Mouse (Mus musculus) embryonic facial prominence, embryonic 12.5 days (tissue): ENCODE data around the gene Trim6. TPM values are rescaled to one million over a fixed set of nuclear protein-coding genes. Genes with fewer than 3 reads are reported as not detected.

ENCODE experiments used
- ATAC-seq: fragments of 200-750 bp; cut with Nextera tagmentation; 2 replicates; pipeline ENCODE4 v1.8.0; 2017; ENCODE audit not compliant: insufficient number of reproducible peaks, insufficient read depth, low FRiP score, low TSS enrichment
- H3K27ac ChIP-seq: fragments of 300-500 bp; sonication (generic); 2 replicates; pipeline ENCODE4 v1.5.1; 2016; ENCODE audit warnings: mild to moderate bottlenecking
- H3K27me3 ChIP-seq: fragments of 300-500 bp; sonication (generic); 2 replicates; pipeline ENCODE4 v1.6.1; 2016; ENCODE audit warnings: mild to moderate bottlenecking, moderate library complexity
- H3K36me3 ChIP-seq: fragments of 300-500 bp; sonication (generic); 2 replicates; pipeline ENCODE4 v1.6.1; 2016; ENCODE audit warnings: mild to moderate bottlenecking
- H3K4me1 ChIP-seq: fragments of 300-500 bp; sonication (generic); 2 replicates; pipeline ENCODE4 v1.6.1; 2016
- H3K4me2 ChIP-seq: fragments of 300-500 bp; sonication (generic); replicated peaks from 2 replicates; pipeline ENCODE4 v1.6.1; 2016; ENCODE audit warnings: mild to moderate bottlenecking, moderate library complexity
- H3K4me3 ChIP-seq: fragments of 300-500 bp; sonication (generic); 2 replicates; pipeline ENCODE4 v1.5.1; 2016; ENCODE audit warnings: mild to moderate bottlenecking
- H3K9ac ChIP-seq: fragments of 300-500 bp; sonication (generic); 2 replicates; pipeline ENCODE4 v1.6.1; 2016; ENCODE audit warnings: mild to moderate bottlenecking, moderate library complexity
- H3K9me3 ChIP-seq: fragments of 300-500 bp; sonication (generic); 2 replicates; pipeline ENCODE4 v1.6.1; 2016; ENCODE audit warnings: mild to moderate bottlenecking, moderate library complexity
- WGBS: fragments of 180-500 bp; shearing (Covaris S2); methylation state at CpG from one replicate; pipeline ENCODE4 v1.1.7; 2016; 5-methylcytosine and 5-hydroxymethylcytosine counted together
- polyA plus RNA-seq: library from polyadenylated mRNA; unstranded; fragments of >200 nt; fragmentation: Nextera tagmentation; extraction: Ambion mirVana; gene quantifications from 2 replicates; pipeline ENCODE4 v1.2.1, GENCODE M21; 2016

Gene Trim6
- 1.9 and 2.2 TPM in 2 replicates for polyA plus RNA-seq

DNA sequence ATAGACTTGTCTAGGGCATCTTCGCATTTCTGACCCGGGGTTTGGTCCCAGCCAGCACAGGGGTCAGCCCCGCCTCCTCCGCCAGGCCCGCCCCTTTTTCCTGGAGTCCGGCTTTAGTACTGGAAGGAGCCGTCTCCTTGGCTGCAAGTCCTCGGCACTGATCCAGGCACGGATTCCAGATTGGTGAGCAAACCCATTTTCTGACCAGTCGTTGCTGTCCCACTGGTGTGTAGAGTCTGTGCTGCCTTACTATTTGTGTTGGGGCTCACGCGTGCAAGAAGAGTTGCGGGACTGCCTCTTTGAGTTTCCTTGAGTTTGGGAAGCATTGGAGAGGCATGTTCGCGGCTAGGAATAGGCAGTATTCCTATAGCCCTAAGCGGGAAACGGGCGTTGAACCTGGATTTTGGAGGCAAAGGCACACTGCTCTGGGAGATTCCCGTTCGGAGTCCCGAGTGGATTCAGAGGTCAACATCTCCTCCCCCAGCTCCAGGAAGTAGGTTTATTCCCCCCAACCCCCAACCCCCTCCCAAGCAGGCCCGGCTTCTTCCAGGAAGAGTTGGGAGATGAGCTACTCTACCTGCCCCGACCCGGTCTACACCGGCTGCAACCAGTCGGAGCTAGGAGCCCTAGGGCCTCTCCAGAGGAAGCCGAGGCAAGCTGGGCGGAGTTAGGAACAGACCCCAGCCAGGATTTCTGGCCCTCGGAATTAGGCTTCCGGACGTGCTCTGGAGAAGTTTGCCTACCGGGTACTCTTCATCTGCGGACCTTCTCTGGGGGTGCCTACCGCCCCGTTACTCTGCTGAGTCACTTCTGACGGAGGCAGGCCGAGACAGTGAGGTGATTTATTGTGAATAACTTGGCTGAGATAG lies at the start of gene Trim6:
Gene Trim6, plus strand, starts transcription at position 93 of the 869 bp plus-strand sequence.
- WGBS: 2% methylated on average over 37 of the region's 37 CpGs
- no peaks in the 10 kb centered on the region for H3K27me3 ChIP-seq

DNA sequence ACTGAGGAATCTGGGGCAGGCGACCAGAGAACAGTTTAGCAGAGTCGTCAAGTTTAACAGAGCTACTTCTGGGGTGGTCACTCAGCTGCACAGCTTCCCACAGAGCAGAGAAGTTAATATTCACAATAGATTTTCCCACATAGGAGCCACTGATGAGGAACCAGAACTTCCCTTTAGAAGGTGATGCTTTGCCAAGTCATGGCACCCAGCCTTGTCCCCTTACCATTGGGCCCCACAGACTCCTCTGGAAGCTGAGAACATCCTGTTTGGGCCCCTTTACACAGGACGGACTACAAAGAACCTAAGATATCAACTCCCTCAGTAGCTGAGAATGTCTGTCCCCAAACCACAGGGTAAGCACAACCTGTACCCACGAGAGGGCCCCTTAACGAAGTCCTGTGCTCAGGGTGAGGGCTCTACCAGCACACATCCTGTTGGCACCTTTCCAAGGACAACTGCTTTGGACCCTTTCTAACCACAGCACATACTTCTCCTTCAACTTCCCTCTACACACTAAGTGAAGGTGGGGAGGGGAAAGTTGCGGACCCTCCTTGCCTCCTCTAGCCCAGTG lies 48.9 kb upstream of the Trim6 start:
- H3K9me3 ChIP-seq: no peaks in the 10 kb centered on the region
- no peaks in the 10 kb centered on the region for H3K4me1 ChIP-seq
- no peak overlapping the region for H3K4me2 ChIP-seq
- H3K36me3 ChIP-seq: no peaks in the 10 kb centered on the region
- H3K9ac ChIP-seq: no peak overlapping the region
- H3K27me3 ChIP-seq: no peaks in the 10 kb centered on the region
- no peak overlapping the region for H3K4me3 ChIP-seq
- no peak overlapping the region for H3K27ac ChIP-seq
- ATAC-seq: no peak
- WGBS: 80% methylated on average over 6 of the region's 6 CpGs

More for the DNA sequence above, at the start of gene Trim6:
- no peaks in the 10 kb centered on the region for H3K36me3 ChIP-seq
- H3K9ac ChIP-seq: peak within 1 kb of the TSS; percentile 30; the same call in 1 of the 2 replicates
- peak within 1 kb of the TSS; percentile 33 for H3K4me3 ChIP-seq
- H3K4me1 ChIP-seq: no peaks in the 10 kb centered on the region
- ATAC-seq: peak; percentile 83
- H3K9me3 ChIP-seq: no peaks in the 10 kb centered on the region
- H3K27ac ChIP-seq: no peak within 1 kb of the TSS
- H3K4me2 ChIP-seq: peak within 1 kb of the TSS; percentile 48

DNA sequence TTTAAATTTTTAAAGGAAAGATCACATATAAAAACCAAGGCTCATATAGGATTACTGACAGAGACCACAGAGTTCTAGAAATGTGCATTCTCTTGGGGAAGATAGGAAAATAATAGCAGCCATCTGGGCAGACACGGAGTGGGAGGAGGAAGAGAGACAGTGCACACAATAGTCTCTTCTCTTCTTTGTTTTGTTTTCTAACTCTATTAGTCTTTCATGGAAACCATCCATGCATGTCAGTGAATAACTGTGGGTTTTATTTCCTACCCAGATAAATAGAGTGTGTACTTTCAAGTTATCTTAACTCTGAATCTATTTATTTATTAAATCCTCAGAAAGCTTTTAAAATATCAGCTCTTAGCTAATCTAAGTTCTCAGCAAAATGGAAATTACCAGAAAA lies 43.5 kb upstream of the Trim6 start:
- Histone ChIP-seq H3K4me1 (no peaks in the 10 kb centered on the region), H3K27me3 (no peaks in the 10 kb centered on the region), H3K27ac (no peak overlapping the region), H3K9ac (no peak overlapping the region), H3K4me3 (no peak overlapping the region), H3K36me3 (no peaks in the 10 kb centered on the region), H3K9me3 (no peaks in the 10 kb centered on the region), H3K4me2 (no peak overlapping the region)
- ATAC-seq: no peak
- 35% methylated on average over 1 of the region's 1 CpGs for WGBS

DNA sequence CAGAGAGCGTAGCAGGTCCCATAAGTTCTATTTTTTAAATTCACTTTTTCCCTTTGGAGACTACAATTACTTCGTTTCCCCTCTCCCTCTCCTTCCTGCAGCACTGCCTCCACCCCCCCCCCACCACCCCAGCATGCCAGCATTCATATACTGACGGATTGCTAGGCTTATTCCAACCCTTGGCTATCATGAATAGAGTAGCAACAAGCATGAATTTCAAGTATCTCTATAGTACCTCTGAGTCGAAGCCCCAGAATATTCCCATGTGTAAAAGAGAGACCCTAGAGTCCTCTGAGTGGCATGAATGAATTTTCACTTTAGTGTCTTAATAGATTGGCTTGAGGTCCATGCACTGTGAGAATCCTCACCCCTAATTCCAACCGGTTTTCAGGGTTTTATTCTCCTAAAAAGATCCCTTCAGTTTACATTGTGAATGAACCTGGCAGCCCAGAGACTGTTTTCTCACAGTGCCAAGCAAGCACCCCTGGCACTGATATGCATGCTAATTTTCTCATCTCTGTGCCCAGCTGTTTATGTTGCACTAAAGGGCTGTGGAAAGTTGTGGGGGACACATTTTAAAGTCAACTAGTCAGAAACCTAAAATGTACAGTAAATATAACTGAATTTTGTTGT lies 40.1 kb upstream of the Trim6 start:
- no peaks in the 10 kb centered on the region for H3K36me3 ChIP-seq
- H3K27me3 ChIP-seq: no peaks in the 10 kb centered on the region
- 77% methylated on average over 5 of the region's 5 CpGs for WGBS
- no peaks in the 10 kb centered on the region for H3K4me1 ChIP-seq
- no peak overlapping the region for H3K27ac ChIP-seq
- no peak overlapping the region for H3K9ac ChIP-seq
- no peak overlapping the region for H3K4me3 ChIP-seq
- ATAC-seq: no peak
- no peak overlapping the region for H3K4me2 ChIP-seq
- no peaks in the 10 kb centered on the region for H3K9me3 ChIP-seq

DNA sequence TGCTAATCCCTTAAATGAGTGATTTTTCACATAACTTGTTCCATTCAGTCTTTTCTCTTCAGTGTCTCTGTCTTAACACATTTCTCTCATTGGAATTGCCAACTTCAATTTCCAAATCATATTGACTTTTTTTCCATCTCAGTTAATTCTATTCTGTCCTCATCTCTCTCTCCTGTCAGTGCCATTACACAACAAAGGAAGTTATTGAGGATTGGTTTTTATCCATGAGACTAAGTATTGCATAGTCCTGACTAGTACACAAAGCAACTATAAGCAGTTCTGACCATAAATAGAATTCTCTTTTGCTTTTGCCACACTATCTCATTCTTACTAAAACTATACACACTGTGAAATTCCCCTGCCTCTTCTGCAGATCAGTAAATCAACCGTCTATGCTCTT lies 39.5 kb upstream of the Trim6 start:
- H3K4me3 ChIP-seq: no peak overlapping the region

DNA sequence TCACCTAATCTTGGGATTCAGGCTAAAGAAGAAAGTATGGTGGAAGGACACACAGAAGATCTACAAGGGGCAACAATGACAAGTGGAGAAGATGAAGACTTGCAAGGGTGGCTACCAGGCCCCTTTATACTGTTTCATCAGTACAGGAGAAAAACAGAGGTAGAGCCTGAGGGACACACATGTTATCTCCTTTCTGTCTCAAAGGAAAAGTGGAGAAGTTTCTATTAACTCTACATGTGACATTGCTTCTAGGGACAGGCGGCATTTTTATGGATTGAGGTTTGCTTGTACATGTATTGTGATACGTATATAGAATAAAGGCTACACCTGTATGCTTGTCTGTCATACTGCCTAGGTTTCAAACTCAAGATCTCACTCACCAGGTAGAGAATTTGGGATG lies 35.3 kb upstream of the Trim6 start, which contains the start of gene Olfr648:
Gene Olfr648, minus strand, starts transcription at position 101 of the 400 bp plus-strand sequence.
- no peak for ATAC-seq
- Histone ChIP-seq H3K9me3 (no peaks in the 10 kb centered on the region), H3K27me3 (no peaks in the 10 kb centered on the region), H3K4me2 (no peak within 1 kb of the TSS), H3K4me1 (no peaks in the 10 kb centered on the region), H3K4me3 (no peak within 1 kb of the TSS), H3K9ac (no peak within 1 kb of the TSS), H3K27ac (no peak within 1 kb of the TSS), H3K36me3 (no peaks in the 10 kb centered on the region)
- 92% methylated on average over 2 of the region's 2 CpGs for WGBS

More for the DNA sequence above, 39.5 kb upstream of the Trim6 start:
- Histone ChIP-seq H3K4me1 (no peaks in the 10 kb centered on the region), H3K4me2 (no peak overlapping the region), H3K27ac (no peak overlapping the region), H3K9me3 (no peaks in the 10 kb centered on the region), H3K36me3 (no peaks in the 10 kb centered on the region), H3K9ac (no peak overlapping the region), H3K27me3 (no peaks in the 10 kb centered on the region)
- ATAC-seq: no peak
- 89% methylated on average over 1 of the region's 1 CpGs for WGBS

DNA sequence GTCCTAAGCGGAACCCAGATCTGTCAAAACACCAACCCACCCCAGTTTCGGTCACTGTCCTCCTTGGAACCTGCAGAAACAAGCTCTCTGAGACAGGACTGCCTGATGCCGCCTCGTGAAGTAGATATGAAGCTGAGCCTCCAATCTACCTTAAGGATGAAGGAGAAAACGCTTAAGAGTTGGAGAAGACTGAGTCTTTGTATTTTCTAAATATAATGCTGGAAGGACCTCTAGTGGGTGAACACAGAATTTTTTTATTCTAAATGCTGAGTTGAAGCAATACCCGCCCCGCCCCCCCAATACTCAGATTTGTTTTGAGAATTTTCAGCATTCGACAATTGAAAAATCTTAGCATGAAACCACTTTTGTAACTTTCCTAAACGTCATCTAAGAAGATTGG lies 27.3 kb upstream of the Trim6 start:
- 58% methylated on average over 9 of the region's 9 CpGs for WGBS
- no peaks in the 10 kb centered on the region for H3K4me1 ChIP-seq
- no peaks in the 10 kb centered on the region for H3K9me3 ChIP-seq
- no peak overlapping the region for H3K4me2 ChIP-seq
- ATAC-seq: no peak
- no peaks in the 10 kb centered on the region for H3K36me3 ChIP-seq
- no peak overlapping the region for H3K9ac ChIP-seq
- no peaks in the 10 kb centered on the region for H3K27me3 ChIP-seq
- no peak overlapping the region for H3K27ac ChIP-seq
- H3K4me3 ChIP-seq: no peak overlapping the region

DNA sequence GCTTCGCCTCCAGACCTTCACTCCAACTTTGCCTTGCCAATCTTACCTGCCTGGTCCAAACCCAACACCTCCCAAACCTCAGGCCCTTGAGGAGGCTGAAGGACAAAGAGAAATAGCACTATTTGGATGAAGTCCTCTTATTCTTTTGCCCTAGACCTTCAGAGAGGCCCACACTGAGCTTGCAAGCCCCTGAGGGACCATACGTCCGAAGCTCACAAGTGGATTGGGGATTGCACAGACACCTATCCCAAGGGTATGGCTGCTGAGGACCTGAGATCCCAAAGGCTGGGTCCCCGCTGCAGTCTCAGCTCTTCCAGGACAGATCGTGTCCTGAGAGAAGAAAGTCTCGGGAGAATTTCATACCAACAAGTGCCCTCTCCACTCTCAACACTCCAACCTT lies 22.7 kb upstream of the Trim6 start, which contains the start of gene Olfr649:
Gene Olfr649, minus strand, starts transcription at position 101 of the 400 bp plus-strand sequence.
- Histone ChIP-seq H3K4me3 (no peak within 1 kb of the TSS), H3K4me1 (no peaks in the 10 kb centered on the region), H3K9me3 (no peaks in the 10 kb centered on the region), H3K27ac (no peak within 1 kb of the TSS), H3K36me3 (no peaks in the 10 kb centered on the region), H3K4me2 (no peak within 1 kb of the TSS), H3K27me3 (no peaks in the 10 kb centered on the region), H3K9ac (no peak within 1 kb of the TSS)
- 78% methylated on average over 6 of the region's 6 CpGs for WGBS
- no peak for ATAC-seq

DNA sequence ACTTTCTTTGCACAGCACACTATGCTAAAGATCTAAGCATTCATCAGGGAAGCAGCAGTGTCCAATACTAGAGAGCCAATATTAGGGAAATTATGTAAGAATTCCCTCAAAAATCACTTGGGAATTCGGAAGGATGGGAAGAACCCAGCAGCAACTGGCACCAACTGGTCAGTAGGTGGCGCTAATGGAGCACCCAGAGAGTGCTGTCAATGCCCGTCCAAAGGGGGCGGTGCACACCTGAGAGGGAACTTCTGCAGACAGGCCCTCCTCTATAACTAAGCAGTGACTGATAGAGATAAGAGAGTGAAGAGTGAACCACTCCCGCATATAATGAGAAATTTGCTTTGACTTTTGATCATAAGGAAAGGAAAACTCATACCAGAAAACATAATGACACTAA lies 18.8 kb upstream of the Trim6 start:
- no peaks in the 10 kb centered on the region for H3K27me3 ChIP-seq
- no peaks in the 10 kb centered on the region for H3K36me3 ChIP-seq
- H3K4me2 ChIP-seq: no peak overlapping the region
- no peak overlapping the region for H3K27ac ChIP-seq
- no peaks in the 10 kb centered on the region for H3K4me1 ChIP-seq
- 8% methylated on average over 5 of the region's 5 CpGs for WGBS
- no peaks in the 10 kb centered on the region for H3K9me3 ChIP-seq
- no peak for ATAC-seq
- no peak overlapping the region for H3K9ac ChIP-seq
- no peak overlapping the region for H3K4me3 ChIP-seq

DNA sequence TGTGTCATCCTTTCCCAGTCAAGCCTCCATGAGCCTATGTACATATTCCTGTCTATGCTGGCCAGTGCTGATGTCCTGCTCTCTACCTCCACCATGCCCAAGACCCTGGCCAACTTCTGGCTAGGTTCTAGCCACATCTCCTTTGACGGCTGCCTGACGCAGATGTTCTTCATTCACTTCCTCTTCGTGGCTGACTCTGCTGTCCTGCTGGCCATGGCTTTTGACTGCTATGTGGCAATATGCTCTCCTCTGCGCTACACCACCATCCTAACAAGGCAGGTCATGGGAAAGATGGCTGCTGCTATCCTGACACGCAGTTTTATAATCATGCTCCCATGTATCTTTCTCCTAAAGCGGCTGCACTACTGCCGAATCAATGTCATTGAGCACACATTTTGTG lies 12.4 kb upstream of the Trim6 start:
- Histone ChIP-seq H3K36me3 (no peaks in the 10 kb centered on the region), H3K9me3 (no peaks in the 10 kb centered on the region), H3K4me1 (no peaks in the 10 kb centered on the region), H3K4me2 (no peak overlapping the region), H3K27ac (no peak overlapping the region), H3K9ac (no peak overlapping the region), H3K4me3 (no peak overlapping the region), H3K27me3 (no peaks in the 10 kb centered on the region)
- ATAC-seq: no peak
- WGBS: 91% methylated on average over 7 of the region's 7 CpGs

DNA sequence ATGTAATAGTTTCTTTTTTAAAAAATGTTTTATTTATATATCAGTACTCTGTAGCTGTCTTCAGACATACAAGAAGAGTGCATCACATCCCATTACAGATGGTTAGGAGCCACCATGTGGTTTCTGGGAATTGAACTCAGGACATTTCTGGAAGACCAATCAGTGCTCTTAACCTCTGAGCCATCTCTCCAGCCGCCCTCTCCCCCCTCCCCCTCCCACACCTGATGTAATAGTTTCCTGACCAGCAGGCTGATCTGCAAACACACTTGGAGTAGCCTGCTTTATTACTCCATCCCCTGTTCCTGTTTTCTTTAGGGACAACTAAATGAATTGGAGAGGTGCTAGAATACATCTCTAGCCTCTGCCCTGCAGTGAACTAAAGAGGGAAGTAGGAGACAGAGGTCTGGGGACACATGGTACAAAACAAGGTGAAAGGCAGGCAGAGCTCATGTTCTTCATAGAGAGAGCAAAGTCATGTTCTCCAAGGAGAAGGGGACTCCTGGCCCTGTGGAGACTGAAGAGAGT lies 2.5 kb upstream of the Trim6 start:
- H3K9ac ChIP-seq: no peak overlapping the region
- H3K27ac ChIP-seq: no peak overlapping the region
- no peaks in the 10 kb centered on the region for H3K36me3 ChIP-seq
- H3K4me1 ChIP-seq: no peaks in the 10 kb centered on the region
- no peak overlapping the region for H3K4me3 ChIP-seq
- H3K4me2 ChIP-seq: no peak overlapping the region
- WGBS: 50% methylated on average over 1 of the region's 1 CpGs
- no peaks in the 10 kb centered on the region for H3K27me3 ChIP-seq
- ATAC-seq: no peak
- H3K9me3 ChIP-seq: no peaks in the 10 kb centered on the region
